Mouse (Mus musculus) MEL (cell line): ENCODE measurements around the gene C330007P06Rik. TPM values are rescaled to one million over a fixed set of nuclear protein-coding genes. Genes with fewer than 3 reads are reported as not detected.
"Not testable (repeated sequence)": the region's sequence is repeated elsewhere in the genome, so short reads cannot be mapped to it uniquely, and the experiment has no call there.

Source experiments
- DNase-seq: peaks from one replicate; pipeline ENCODE4 v3.0.0; 2011; ENCODE audit warnings: low read depth, low spot score
- H3K27ac ChIP-seq: 2 replicates; pipeline ENCODE4 v1.5.1; 2012; ENCODE audit warnings: low read depth, mild to moderate bottlenecking, control low read depth, low read length, moderate library complexity; ENCODE audit not compliant: control insufficient read depth
- H3K27me3 ChIP-seq, 2 experiments: fragments of 150-350 bp in 1 of 2; sonication (generic) in 1 of 2; 2 replicates each; pipeline ENCODE4 v1.6.1; 2012; ENCODE audit warnings: low read length in 2 of 2, mild to moderate bottlenecking in 2 of 2, improper control_type of control experiment in 1 of 2, moderate library complexity in 1 of 2; ENCODE audit not compliant: insufficient read depth in 2 of 2, control insufficient read depth in 1 of 2
- H3K36me3 ChIP-seq, 2 experiments: 2 replicates each; pipeline ENCODE4 v1.6.1; 2012 to 2014; ENCODE audit warnings: low read length in 2 of 2, improper control_type of control experiment in 1 of 2, inconsistent platforms in 1 of 2, mild to moderate bottlenecking in 1 of 2; ENCODE audit not compliant: insufficient read depth in 2 of 2, control insufficient read depth in 1 of 2
- H3K4me1 ChIP-seq, 2 experiments: fragments of 150-350 bp in 1 of 2; sonication (generic) in 1 of 2; 2 replicates each; pipeline ENCODE4 v1.6.1; 2012; ENCODE audit warnings: low read length in 2 of 2, improper control_type of control experiment in 1 of 2, mild to moderate bottlenecking in 1 of 2; ENCODE audit not compliant: insufficient read depth in 2 of 2, control insufficient read depth in 1 of 2
- H3K4me3 ChIP-seq, 2 experiments: fragments of 150-350 bp in 1 of 2; sonication (generic) in 1 of 2; 2 replicates each; pipeline ENCODE4 v1.5.1; 2012; ENCODE audit warnings: low read depth in 2 of 2, low read length in 2 of 2, mild to moderate bottlenecking in 2 of 2, moderate library complexity in 2 of 2, control low read depth in 1 of 2, improper control_type of control experiment in 1 of 2; ENCODE audit not compliant: control insufficient read depth in 1 of 2, insufficient read depth in 1 of 2
- H3K79me2 ChIP-seq: 2 replicates; pipeline ENCODE4 v1.6.1; 2012; ENCODE audit warnings: mild to moderate bottlenecking, low read length, moderate library complexity; ENCODE audit not compliant: control insufficient read depth, poor library complexity, insufficient read depth
- H3K9ac ChIP-seq: 2 replicates; pipeline ENCODE4 v1.6.1; 2012; ENCODE audit warnings: low read depth, mild to moderate bottlenecking, control low read depth, low read length, moderate library complexity; ENCODE audit not compliant: control insufficient read depth, poor library complexity, severe bottlenecking
- H3K9me3 ChIP-seq: fragments of 150-350 bp; sonication (generic); replicated peaks from 2 replicates; pipeline ENCODE4 v1.6.1; 2012; ENCODE audit warnings: mild to moderate bottlenecking, low read length, improper control_type of control experiment, moderate library complexity; ENCODE audit not compliant: insufficient read depth
- CHD1 ChIP-seq: IDR thresholded peaks from 2 replicates; pipeline ENCODE4 v1.6.1; 2012; ENCODE audit warnings: low read depth, mild to moderate bottlenecking, inconsistent platforms, low read length, improper control_type of control experiment
- ELF1 ChIP-seq: IDR thresholded peaks from 2 replicates; pipeline ENCODE4 v1.6.1; 2014; ENCODE audit warnings: low read depth, mild to moderate bottlenecking, inconsistent platforms, low read length, improper control_type of control experiment, moderate library complexity
- ETS1 ChIP-seq: IDR thresholded peaks from 2 replicates; pipeline ENCODE4 v1.6.1; 2012; ENCODE audit warnings: low read depth, mild to moderate bottlenecking, inconsistent platforms, low read length, improper control_type of control experiment, moderate library complexity
- GABPA ChIP-seq: IDR thresholded peaks from 2 replicates; pipeline ENCODE4 v1.6.1; 2012; ENCODE audit warnings: low read depth, mild to moderate bottlenecking, inconsistent platforms, low read length, improper control_type of control experiment, moderate library complexity
- GATA1 ChIP-seq: IDR thresholded peaks from 2 replicates; pipeline ENCODE4 v1.6.1; 2011; ENCODE audit warnings: low read depth, low read length, improper control_type of control experiment
- KAT2A ChIP-seq: conservative IDR thresholded peaks from 2 replicates; pipeline ENCODE4 v1.6.1; 2012; ENCODE audit warnings: low read depth, low read length, improper control_type of control experiment, inconsistent platforms
- MEF2A ChIP-seq: IDR thresholded peaks from 2 replicates; pipeline ENCODE4 v1.6.1; 2014; ENCODE audit warnings: low read depth, mild to moderate bottlenecking, inconsistent platforms, low read length, improper control_type of control experiment; ENCODE audit not compliant: poor library complexity, insufficient replicate concordance, severe bottlenecking; ENCODE audit errors: extremely low read depth
- MYC ChIP-seq: IDR thresholded peaks from 2 replicates; pipeline ENCODE4 v1.6.1; 2011; ENCODE audit warnings: low read depth, mild to moderate bottlenecking, low read length, improper control_type of control experiment, moderate library complexity
- NELFE ChIP-seq: IDR thresholded peaks from 2 replicates; pipeline ENCODE4 v1.6.1; 2011; ENCODE audit warnings: low read depth, low read length, improper control_type of control experiment
- POLR2A ChIP-seq, 2 experiments: IDR thresholded peaks; 2 replicates each; pipeline ENCODE4 v1.6.1; 2011 to 2012; ENCODE audit warnings: low read length in 2 of 2, mild to moderate bottlenecking in 2 of 2, control low read depth in 1 of 2, improper control_type of control experiment in 1 of 2, low read depth in 1 of 2, moderate library complexity in 1 of 2; ENCODE audit not compliant: control insufficient read depth in 1 of 2, insufficient read depth in 1 of 2, poor library complexity in 1 of 2
- POLR2AphosphoS2 ChIP-seq: IDR thresholded peaks from 2 replicates; pipeline ENCODE4 v1.6.1; 2011; ENCODE audit warnings: low read length, improper control_type of control experiment
- POLR2AphosphoS5 ChIP-seq: IDR thresholded peaks from 2 replicates; pipeline ENCODE4 v1.6.1; 2012; ENCODE audit warnings: low read depth, borderline replicate concordance, mild to moderate bottlenecking, inconsistent platforms, low read length, moderate library complexity, mixed read lengths
- RAD21 ChIP-seq: IDR thresholded peaks from 2 replicates; pipeline ENCODE4 v1.6.1; 2011; ENCODE audit warnings: mild to moderate bottlenecking, low read depth, low read length, improper control_type of control experiment
- SIN3A ChIP-seq: IDR thresholded peaks from 2 replicates; pipeline ENCODE4 v1.6.1; 2012; ENCODE audit warnings: low read length, improper control_type of control experiment, inconsistent platforms
- SMC3 ChIP-seq: IDR thresholded peaks from 2 replicates; pipeline ENCODE4 v1.6.1; 2011; ENCODE audit warnings: low read depth, low read length, improper control_type of control experiment
- TBP ChIP-seq: IDR thresholded peaks from 2 replicates; pipeline ENCODE4 v1.8.0; 2011; ENCODE audit warnings: low read depth, low read length, improper control_type of control experiment
- USF2 ChIP-seq, 2 experiments: IDR thresholded peaks; 2 replicates each; pipeline ENCODE4 v1.6.1; 2011 to 2012; ENCODE audit warnings: improper control_type of control experiment in 2 of 2, low read length in 2 of 2, borderline replicate concordance in 1 of 2, inconsistent platforms in 1 of 2, low read depth in 1 of 2, mild to moderate bottlenecking in 1 of 2; ENCODE audit not compliant: insufficient read depth in 1 of 2
- ZKSCAN1 ChIP-seq: IDR thresholded peaks from 2 replicates; pipeline ENCODE4 v1.6.1; 2012; ENCODE audit warnings: low read depth, mild to moderate bottlenecking, inconsistent platforms, low read length, improper control_type of control experiment, moderate library complexity
- ZMIZ1 ChIP-seq: IDR thresholded peaks from 2 replicates; pipeline ENCODE4 v1.6.1; 2012; ENCODE audit warnings: low read depth, mild to moderate bottlenecking, inconsistent platforms, low read length, improper control_type of control experiment, moderate library complexity
- ZNF384 ChIP-seq: IDR thresholded peaks from 2 replicates; pipeline ENCODE4 v1.6.1; 2012; ENCODE audit warnings: low read depth, mild to moderate bottlenecking, inconsistent platforms, low read length, improper control_type of control experiment
- polyA plus RNA-seq, 2 experiments: library from polyadenylated mRNA; stranded (reverse) in 1 of 2; unstranded in 1 of 2; fragments of >175 nt in 1 of 2; fragments of >200 nt in 1 of 2; gene quantifications; 2 replicates each; pipeline versions ENCODE4 v1.2.1 to v1.2.4; 2012; ENCODE audit warnings: low replicate concordance in 2 of 2, low read depth in 1 of 2; ENCODE audit not compliant: insufficient read length in 2 of 2, insufficient read depth in 1 of 2, missing spikeins in 1 of 2
- total RNA-seq: library from RNA; depleted of rRNA; stranded (reverse); fragments of 300-350 nt; gene quantifications from 2 replicates; pipeline ENCODE4 v1.2.3, GENCODE M21; 2012

C330007P06Rik gene
- total and polyA plus RNA-seq, 3 experiments: 15.1 to 17.1 TPM; not detected in 1

GRCm38 (mm10) chrX:36803189-36803588, 70.7 kb downstream of the C330007P06Rik start:
- no peaks in the 10 kb centered on the region for H3K9me3 ChIP-seq
- peak overlapping the region; percentile 56 to 57 for H3K4me3 ChIP-seq
- TF ChIP-seq TBP (peak; percentile 59; the same call in 1 of the 2 replicates), POLR2AphosphoS5 (no peak), SIN3A (peak; percentile 42; the same call in 1 of the 2 replicates), ETS1 (peak; percentile 12; the same call in 1 of the 2 replicates), KAT2A (no peak), POLR2A (IDR thresholded peaks at IDR 0.05; ENCODE audit: control insufficient read depth in 1 of 2, insufficient read depth in 1 of 2, low read depth in 1 of 2, low read length in 2 of 2, poor library complexity in 1 of 2) (peak in 1 of 2 experiments; percentile 44; a peak in 2 of 4 replicates), GABPA (no peak), ZKSCAN1 (no peak), SMC3 (peak; percentile 22), ELF1 (peak; percentile 73), RAD21 (no peak), MYC (no peak), CHD1 (no peak)
- H3K9ac ChIP-seq: peak overlapping the region; percentile 68
- H3K79me2 ChIP-seq: no peaks in the 10 kb centered on the region
- H3K36me3 ChIP-seq: peaks cover 0 to 11% of the 10 kb centered on the region in 2 experiments; a peak in 2 of 4 replicates
- peak overlapping the region; percentile 83 for H3K27ac ChIP-seq
- peaks cover 0 to 10% of the 10 kb centered on the region in 2 experiments; a peak in 2 of 4 replicates for H3K4me1 ChIP-seq
- H3K27me3 ChIP-seq: no peaks in the 10 kb centered on the region
- peak; percentile 80 for DNase-seq

- Histone ChIP-seq H3K4me1 (peaks cover 3 to 9% of the 10 kb centered on the region in 2 experiments; a peak in 3 of 4 replicates), H3K79me2 (peaks cover 15% of the 10 kb centered on the region), H3K36me3 (peaks cover 1 to 16% of the 10 kb centered on the region in 2 experiments; a peak in 3 of 4 replicates), H3K9ac (no peak overlapping the region), H3K27ac (no peak overlapping the region), H3K27me3 (no peaks in the 10 kb centered on the region), H3K9me3 (no peaks in the 10 kb centered on the region), H3K4me3 (no peak overlapping the region)
- peak; percentile 97 for TF ChIP-seq POLR2AphosphoS2
- no peak for TF ChIP-seq USF2 (IDR thresholded peaks at IDR 0.05; ENCODE audit: borderline replicate concordance in 1 of 2, insufficient read depth in 1 of 2, low read depth in 1 of 2, low read length in 2 of 2)
- TF ChIP-seq GABPA: no peak
- peak; percentile 25; the same call in 1 of the 2 replicates for TF ChIP-seq ZMIZ1
- no peak for TF ChIP-seq GATA1
- TF ChIP-seq MEF2A: no peak
- no peak for TF ChIP-seq KAT2A
- TF ChIP-seq ZNF384: no peak
- TF ChIP-seq SMC3: peak; percentile 15; the same call in 1 of the 2 replicates
- no peak for TF ChIP-seq NELFE
- TF ChIP-seq POLR2A (IDR thresholded peaks at IDR 0.05; ENCODE audit: control insufficient read depth in 1 of 2, insufficient read depth in 1 of 2, low read depth in 1 of 2, low read length in 2 of 2, poor library complexity in 1 of 2): peak in 1 of 2 experiments; percentile 55; a peak in 2 of 4 replicates
- no peak for TF ChIP-seq CHD1
- DNase-seq: peak; percentile 31
These were observed 74.6 kb downstream of the C330007P06Rik start for GRCm38 (mm10) chrX:36799131-36799879.

GRCm38 (mm10) chrX:36796734-36797133, 77.2 kb downstream of the C330007P06Rik start:
- H3K9ac ChIP-seq: peak overlapping the region; percentile 99
- peaks cover 15% of the 10 kb centered on the region for H3K79me2 ChIP-seq
- peak overlapping the region; percentile 49 to 84 for H3K4me3 ChIP-seq
- H3K4me1 ChIP-seq, DNase-seq, H3K36me3 ChIP-seq, H3K9me3 ChIP-seq, H3K27me3 ChIP-seq: not testable (repeated sequence)
- peak overlapping the region; percentile 13 for H3K27ac ChIP-seq
